Mouse (Mus musculus) right cerebral cortex, adult 2 months (tissue): ENCODE measurements around the gene Smg1.

Source experiments
- DNase-seq, 2 experiments: peaks; one replicate each; pipeline ENCODE4 v3.0.0; 2021 to 2022; ENCODE audit warnings: low spot score in 2 of 2

Smg1 gene

DNA sequence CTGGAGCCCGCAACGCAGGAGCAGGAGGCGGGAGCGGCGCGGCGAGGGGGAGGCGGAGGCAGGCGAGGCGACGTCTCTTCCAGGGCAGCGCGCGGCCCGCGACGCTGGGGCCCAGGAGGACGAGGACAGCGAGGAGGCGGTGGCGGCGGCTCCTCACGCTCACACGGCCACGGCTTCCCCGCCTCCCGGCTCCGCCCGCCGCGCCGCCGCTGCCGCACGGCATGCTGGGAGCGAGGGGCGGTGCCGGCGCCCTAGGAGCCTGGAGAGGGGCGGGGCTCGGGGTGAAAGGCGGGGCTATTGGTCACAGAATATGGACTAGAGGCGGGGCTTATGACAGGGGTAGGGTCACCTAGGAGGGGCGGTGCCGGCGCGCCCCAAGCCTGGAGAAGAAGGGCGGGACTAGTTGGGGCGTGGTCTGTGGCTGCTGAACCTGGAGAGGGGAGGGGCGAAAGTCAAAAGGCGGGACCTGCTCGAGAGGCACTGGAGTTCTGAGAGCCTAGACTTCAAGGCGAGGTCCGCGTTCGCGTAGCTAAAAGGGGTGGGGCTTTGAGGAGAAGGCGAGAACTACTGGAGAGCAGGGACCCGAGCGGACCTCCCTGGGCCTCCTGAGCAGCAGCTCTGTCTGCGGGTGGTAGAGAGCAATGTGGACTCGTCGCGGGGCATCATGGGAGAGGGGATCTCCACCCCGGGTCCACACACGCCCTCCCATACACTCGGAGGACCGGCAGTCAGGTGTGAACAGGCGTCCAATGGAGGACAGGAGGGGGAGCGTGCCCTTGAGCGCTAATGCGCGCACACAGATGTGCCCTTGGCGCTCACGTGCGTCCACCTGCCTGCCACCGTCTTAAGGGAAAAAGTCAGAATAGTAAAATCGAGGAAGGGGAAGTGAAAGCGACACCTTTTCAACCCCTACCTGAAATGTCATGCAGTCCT, at the start of gene Smg1:
Smg1 (minus strand) TSS at position 218 of the 933 bp plus-strand sequence.
- peak; percentile 96 to 97 for DNase-seq

DNA sequence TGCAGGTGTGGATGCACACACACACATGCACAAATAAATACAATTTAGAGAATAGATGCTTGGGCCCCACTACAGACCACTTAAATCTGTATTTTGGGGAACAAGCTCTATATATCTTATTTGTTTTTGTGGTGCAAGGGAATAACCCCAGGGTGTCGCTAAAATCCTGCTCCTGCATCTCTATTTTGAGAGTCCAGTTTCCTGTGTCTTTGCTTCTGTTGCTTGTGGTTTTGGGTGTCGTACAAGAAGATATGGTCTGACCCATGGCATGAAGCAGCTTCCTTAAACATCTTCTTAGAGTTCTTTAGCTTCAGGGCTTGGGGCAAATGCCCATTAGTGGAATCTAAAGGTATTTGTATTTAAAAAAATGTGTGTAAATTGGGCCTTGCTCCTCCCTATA, 39.7 kb upstream of the Smg1 start:
- no peak for DNase-seq

- no peak for DNase-seq
These were observed 39.1 kb upstream of the Smg1 start for GRCm38 (mm10) chr7:118282543-118282942.

DNA sequence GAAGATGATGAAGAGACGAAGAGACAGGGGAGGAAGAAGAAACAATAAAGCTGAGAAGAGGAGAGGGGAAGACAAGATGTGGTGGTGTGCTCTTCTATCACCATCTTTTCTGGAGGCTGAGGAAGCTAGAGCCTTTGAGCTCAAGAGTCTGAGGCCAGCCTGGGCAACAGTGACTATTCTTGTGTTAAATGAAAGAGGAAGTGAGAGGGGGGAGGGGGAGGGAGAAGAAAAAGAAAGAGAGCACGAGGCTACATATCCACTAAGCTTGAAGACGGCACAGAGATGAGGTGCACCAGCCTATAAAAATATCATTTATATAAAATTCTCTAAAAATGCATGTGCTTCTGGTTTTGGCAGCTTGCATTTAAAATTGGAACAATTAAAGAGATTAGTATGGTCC, 36.1 kb upstream of the Smg1 start:
- no peak for DNase-seq

- DNase-seq: no peak
These were observed 34.0 kb upstream of the Smg1 start for GRCm38 (mm10) chr7:118277335-118277910.

GRCm38 (mm10) chr7:118276684-118277334, 33.3 kb upstream of the Smg1 start:
- no peak for DNase-seq

DNA sequence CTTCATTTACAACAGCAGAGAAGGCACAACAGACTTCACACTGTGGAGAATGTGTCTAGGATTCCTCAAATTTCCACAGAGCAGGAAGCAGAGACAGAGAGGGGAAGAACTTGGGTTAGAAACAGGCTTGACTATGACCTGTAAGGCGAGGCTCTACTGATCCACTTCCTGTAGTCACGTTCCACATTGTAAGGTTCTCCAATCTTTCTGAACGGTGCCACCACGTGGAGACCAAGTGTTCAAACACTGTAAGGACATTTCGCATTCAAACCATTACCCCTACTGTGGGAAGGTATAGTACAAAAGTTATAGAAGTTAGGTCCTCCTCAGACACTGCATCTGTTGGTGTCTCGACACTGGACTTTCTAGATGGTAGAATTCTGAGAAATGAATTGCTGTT, 31.8 kb upstream of the Smg1 start:
- no peak for DNase-seq

- DNase-seq: no peak
These were observed 31.4 kb upstream of the Smg1 start for GRCm38 (mm10) chr7:118274851-118275250.

DNA sequence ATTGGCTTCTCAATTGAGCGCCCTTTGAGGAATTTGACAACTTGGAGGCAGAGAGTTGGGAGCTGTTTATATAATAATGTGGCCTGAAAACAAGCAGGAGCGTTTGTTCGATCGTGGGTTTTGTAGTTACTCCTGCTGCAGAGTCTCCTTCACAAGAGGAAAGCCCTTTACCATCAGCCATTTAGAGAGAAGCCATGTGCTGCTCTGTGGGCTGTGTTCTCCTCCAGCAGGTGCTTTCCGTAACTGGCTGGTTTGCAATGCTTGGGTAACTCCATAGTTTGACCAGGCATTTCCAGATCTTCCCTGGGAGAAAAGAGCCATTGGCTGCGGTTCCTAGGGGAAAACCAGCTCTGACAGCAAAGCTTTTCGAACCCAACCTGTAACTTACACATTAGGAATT, 30.7 kb upstream of the Smg1 start:
- no peak for DNase-seq

DNA sequence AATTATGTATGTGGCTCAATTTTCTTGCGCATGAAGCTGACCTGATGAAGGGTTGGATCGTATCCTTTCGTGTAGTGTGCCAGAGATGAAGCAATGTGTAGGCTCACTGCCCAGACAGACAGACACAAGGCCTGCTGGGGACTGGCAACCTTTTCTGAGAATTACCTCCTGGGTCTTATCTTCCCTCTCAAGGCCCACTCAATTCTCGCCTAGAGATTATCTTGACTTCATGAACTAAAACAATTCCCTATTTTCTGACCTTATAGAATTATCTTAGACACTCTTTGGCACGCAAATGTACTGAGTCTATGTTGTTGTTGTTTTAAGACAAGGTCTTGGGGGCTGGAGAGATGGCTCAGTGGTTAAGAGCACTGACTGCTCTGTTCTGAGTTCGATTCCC, 22.6 kb upstream of the Smg1 start:
- DNase-seq: no peak

GRCm38 (mm10) chr7:118263606-118264005, 20.1 kb upstream of the Smg1 start:
- DNase-seq: no peak

DNA sequence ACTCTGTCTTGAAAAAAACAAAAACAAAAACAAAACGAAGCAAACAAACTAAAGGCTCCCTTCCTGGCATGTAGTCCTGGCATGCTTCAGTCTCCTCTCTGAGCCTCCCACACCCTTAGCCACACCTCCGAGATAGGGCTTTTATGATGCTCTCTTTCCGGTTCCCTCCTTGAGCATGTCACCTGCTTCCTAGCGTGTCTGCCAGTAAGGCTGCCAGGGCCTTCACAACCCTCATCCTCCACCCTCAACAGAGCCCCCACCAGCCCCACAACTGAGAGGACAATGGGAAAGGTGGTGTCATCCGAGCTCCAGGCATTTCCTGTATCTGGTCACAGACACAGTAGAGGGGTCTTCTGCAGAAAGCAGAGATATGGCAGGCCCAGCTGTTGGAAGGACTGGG, 18.9 kb upstream of the Smg1 start:
- DNase-seq: no peak

DNA sequence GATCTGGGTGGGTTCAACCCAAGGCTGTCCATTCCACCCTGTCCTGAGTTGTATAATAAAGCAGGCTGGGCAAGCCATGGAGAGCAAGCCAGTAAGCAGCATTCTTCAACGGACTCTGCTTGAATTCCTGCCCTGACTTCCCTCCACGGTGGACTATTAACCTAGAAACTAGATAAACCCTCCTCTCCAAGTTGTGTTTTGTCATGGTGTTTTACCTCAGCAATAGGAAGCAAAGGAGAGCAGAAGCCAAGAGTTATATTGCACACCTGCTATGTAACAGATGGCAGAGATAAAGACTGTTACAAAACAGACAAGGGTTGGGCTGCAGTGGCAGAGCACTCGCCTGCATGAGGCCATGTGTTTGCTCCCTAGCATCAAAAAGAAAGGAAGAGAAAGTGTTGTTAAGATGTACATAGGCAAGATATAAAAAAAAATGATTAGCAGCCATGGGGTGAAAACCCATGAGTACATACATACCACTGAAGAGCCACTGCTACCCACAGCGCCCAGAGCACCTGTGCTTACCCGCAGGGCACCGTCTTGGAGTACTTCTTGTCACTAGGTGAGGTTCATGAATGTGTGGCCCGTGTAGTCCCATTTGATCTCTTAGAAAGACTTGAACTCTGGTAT, 16.3 kb upstream of the Smg1 start:
- no peak for DNase-seq

DNA sequence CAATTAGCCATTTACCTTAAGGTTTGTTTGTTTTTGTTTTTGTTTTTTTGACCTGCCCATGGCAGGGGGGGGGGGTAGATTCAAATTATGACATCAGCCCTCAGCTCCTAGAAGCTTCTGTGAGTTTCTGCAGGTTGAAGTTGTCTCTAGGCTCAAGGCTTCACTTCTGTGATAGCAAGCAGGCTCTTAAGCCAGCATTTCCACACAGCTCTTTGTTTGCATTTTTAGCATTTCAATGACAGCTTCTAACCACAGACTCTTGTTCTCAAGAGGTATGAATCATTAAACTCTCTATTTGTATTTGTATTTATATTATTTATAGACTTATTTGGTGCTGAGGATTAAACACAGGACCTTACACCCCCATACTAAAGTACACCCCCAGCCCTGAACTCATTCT, 15.0 kb upstream of the Smg1 start:
- no peak for DNase-seq

GRCm38 (mm10) chr7:118256740-118257139, 13.3 kb upstream of the Smg1 start:
- no peak for DNase-seq

DNA sequence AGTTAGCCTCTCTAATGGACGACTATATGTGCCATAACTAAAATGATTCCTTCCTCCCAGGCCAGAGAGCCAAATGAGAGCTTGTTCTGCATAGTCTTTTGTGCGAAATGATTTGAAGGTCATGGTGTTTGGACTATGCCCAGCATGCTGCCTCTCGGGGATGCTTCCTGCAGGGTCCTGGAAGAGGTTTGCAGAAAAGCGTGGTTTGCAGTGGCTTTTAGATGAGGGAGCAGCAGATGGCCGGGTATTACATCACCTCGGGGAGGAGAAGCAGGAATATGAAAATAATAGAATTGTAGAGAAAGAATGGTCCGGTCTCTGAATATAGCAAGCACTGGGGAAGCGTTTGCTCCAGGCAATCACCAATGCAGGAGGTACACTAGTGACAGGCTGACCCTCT, 11.0 kb upstream of the Smg1 start:
- peak; percentile 36 to 47 for DNase-seq

- no peak for DNase-seq
These were observed 10.5 kb upstream of the Smg1 start for GRCm38 (mm10) chr7:118254015-118254414.

DNA sequence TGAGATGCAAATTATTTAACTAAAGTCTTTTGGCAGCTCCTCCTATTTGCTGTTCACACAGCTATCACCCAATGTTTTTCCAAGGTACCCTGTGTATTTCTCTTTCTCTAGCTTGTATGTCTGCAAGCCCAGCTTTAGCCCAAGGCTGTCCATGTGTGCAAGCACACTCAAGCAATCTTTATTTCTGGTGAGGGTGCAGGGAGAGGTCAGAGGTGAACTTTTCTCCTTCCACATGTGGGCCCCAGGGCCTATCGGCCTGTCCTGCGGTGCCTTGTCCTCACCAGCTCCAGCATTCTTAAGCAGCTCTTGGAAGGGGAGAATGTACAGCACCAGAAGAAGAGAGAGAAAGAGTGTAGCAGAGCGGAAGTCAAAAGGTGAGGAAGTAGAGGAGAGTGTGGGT, 9.5 kb upstream of the Smg1 start:
- no peak for DNase-seq

- DNase-seq: no peak
These were observed 8.9 kb upstream of the Smg1 start for GRCm38 (mm10) chr7:118252349-118252748.

GRCm38 (mm10) chr7:118251392-118252170, 8.1 kb upstream of the Smg1 start:
- no peak for DNase-seq

GRCm38 (mm10) chr7:118250482-118251160, 7.2 kb upstream of the Smg1 start:
- no peak for DNase-seq
